Mouse (Mus musculus) embryonic fibroblast, embryonic 13.5 days (primary cell): ENCODE results near the gene Stxbp6. TPM values are rescaled to one million over a fixed set of nuclear protein-coding genes. Genes with fewer than 3 reads are reported as not detected.
"Not testable (repeated sequence)": the region's sequence is repeated elsewhere in the genome, so short reads cannot be mapped to it uniquely, and the experiment has no call there.

ENCODE experiments used
- H3K27ac ChIP-seq: 2 replicates; pipeline ENCODE4 v1.5.1; 2012; ENCODE audit warnings: low read length, control low read depth, inconsistent platforms; ENCODE audit not compliant: insufficient read depth
- H3K4me1 ChIP-seq: 2 replicates; pipeline ENCODE4 v1.6.1; 2011; ENCODE audit warnings: low read length; ENCODE audit not compliant: control insufficient read depth, insufficient read depth
- H3K4me3 ChIP-seq: 2 replicates; pipeline ENCODE4 v1.5.1; 2011; ENCODE audit warnings: mild to moderate bottlenecking, control low read depth, low read length; ENCODE audit not compliant: insufficient read depth
- CTCF ChIP-seq: IDR thresholded peaks from 2 replicates; pipeline ENCODE4 v1.5.1; 2011; ENCODE audit warnings: mild to moderate bottlenecking, control low read depth, low read length, moderate library complexity, borderline replicate concordance; ENCODE audit not compliant: insufficient read depth
- POLR2A ChIP-seq: IDR thresholded peaks from 2 replicates; pipeline ENCODE4 v1.6.1; 2011; ENCODE audit warnings: low read depth, mild to moderate bottlenecking, control low read depth, low read length, moderate library complexity
- polyA plus RNA-seq: library from polyadenylated mRNA; stranded (reverse); fragments of >200 nt; gene quantifications from 2 replicates; pipeline ENCODE4 v1.2.4, GENCODE M21; 2011; ENCODE audit warnings: low read depth; ENCODE audit not compliant: missing spikeins, insufficient read length

Gene Stxbp6
- polyA plus RNA-seq, 1 experiment, result 5.8 TPM

GRCm38 (mm10) chr12:45060804-45061203 is 13.7 kb downstream of the Stxbp6 start:
- Histone ChIP-seq H3K27ac (no peak overlapping the region), H3K4me1 (no peaks in the 10 kb centered on the region; the same call in 1 of the 2 replicates), H3K4me3 (no peak overlapping the region)
- TF ChIP-seq CTCF, result no peak
- no peak for TF ChIP-seq POLR2A

- Histone ChIP-seq H3K4me3 (no peak overlapping the region), H3K27ac (no peak overlapping the region), H3K4me1 (no peaks in the 10 kb centered on the region; the same call in 1 of the 2 replicates)
- TF ChIP-seq CTCF (no peak), POLR2A (no peak)
Observed at GRCm38 (mm10) chr12:45058007-45058406, 16.5 kb downstream of the Stxbp6 start.

GRCm38 (mm10) chr12:45056372-45056771 is 18.1 kb downstream of the Stxbp6 start:
- H3K27ac ChIP-seq, result no peak overlapping the region
- H3K4me3 ChIP-seq, result no peak overlapping the region
- no peaks in the 10 kb centered on the region; the same call in 1 of the 2 replicates for H3K4me1 ChIP-seq
- TF ChIP-seq POLR2A (no peak), CTCF (no peak)

- TF ChIP-seq POLR2A, result no peak
- no peak for TF ChIP-seq CTCF
- H3K4me3 ChIP-seq, result no peak overlapping the region
- no peaks in the 10 kb centered on the region for H3K4me1 ChIP-seq
- H3K27ac ChIP-seq, result no peak overlapping the region
Observed at GRCm38 (mm10) chr12:45053319-45053718, 21.2 kb downstream of the Stxbp6 start.

- no peak overlapping the region for H3K27ac ChIP-seq
- TF ChIP-seq POLR2A (no peak), CTCF (no peak)
- H3K4me1 ChIP-seq, result no peaks in the 10 kb centered on the region
Observed at GRCm38 (mm10) chr12:45052860-45053259, 21.6 kb downstream of the Stxbp6 start.

GRCm38 (mm10) chr12:45049894-45050293 is 24.6 kb downstream of the Stxbp6 start:
- H3K27ac ChIP-seq, result no peak overlapping the region
- peaks cover 3% of the 10 kb centered on the region; the same call in 1 of the 2 replicates for H3K4me1 ChIP-seq
- H3K4me3 ChIP-seq, result no peak overlapping the region
- TF ChIP-seq POLR2A (no peak), CTCF (no peak)

More at GRCm38 (mm10) chr12:45052860-45053259, 21.6 kb downstream of the Stxbp6 start:
- no peak overlapping the region for H3K4me3 ChIP-seq

GRCm38 (mm10) chr12:45047711-45048110 is 26.8 kb downstream of the Stxbp6 start:
- H3K4me3 ChIP-seq, H3K4me1 ChIP-seq: not testable (repeated sequence)
- H3K27ac ChIP-seq, result peak overlapping the region; percentile 16

- Histone ChIP-seq H3K4me1 (peaks cover 5% of the 10 kb centered on the region; the same call in 1 of the 2 replicates), H3K27ac (peak overlapping the region; percentile 26), H3K4me3 (no peak overlapping the region)
- no peak for TF ChIP-seq POLR2A
- no peak for TF ChIP-seq CTCF
Observed at GRCm38 (mm10) chr12:45047172-45047571, 27.3 kb downstream of the Stxbp6 start.

- Histone ChIP-seq H3K4me1 (peaks cover 5% of the 10 kb centered on the region; the same call in 1 of the 2 replicates), H3K27ac (no peak overlapping the region)
- TF ChIP-seq CTCF, result no peak
- no peak for TF ChIP-seq POLR2A
Observed at GRCm38 (mm10) chr12:45044581-45044980, 29.9 kb downstream of the Stxbp6 start.

GRCm38 (mm10) chr12:45042591-45043091 is 31.9 kb downstream of the Stxbp6 start:
- Histone ChIP-seq H3K27ac (no peak overlapping the region), H3K4me1 (peaks cover 5% of the 10 kb centered on the region; the same call in 1 of the 2 replicates), H3K4me3 (no peak overlapping the region)
- TF ChIP-seq POLR2A, result no peak
- no peak for TF ChIP-seq CTCF

More at GRCm38 (mm10) chr12:45044581-45044980, 29.9 kb downstream of the Stxbp6 start:
- H3K4me3 ChIP-seq, result no peak overlapping the region
